Mouse (Mus musculus): ENCODE data around the gene Wdr93.

Gene Wdr93

GRCm38 (mm10) chr7:79742659-79743536 is at the start of gene Wdr93, which contains the start of gene Pex11a:
Gene Wdr93, plus strand, starts transcription at chr7:79743163.
Gene Pex11a, minus strand, starts transcription at chr7:79743131.
- in situ Hi-C loops (cut with MboI; ENCODE audit: low pct_unique_long_range_greater_than_20kb in 1 of 2, low sequenced_read_pairs in 2 of 2, unreplicated experiment in 1 of 2), result no loop called here

GRCm38 (mm10) chr7:79696495-79696894 is 46.5 kb upstream of the Wdr93 start:
- in situ Hi-C loops (cut with MboI; ENCODE audit: low pct_unique_long_range_greater_than_20kb in 1 of 2, low sequenced_read_pairs in 2 of 2, unreplicated experiment in 1 of 2), result loop anchor here in 1 of 2 experiments (25.0 kb wide), 2 partner anchors 259 to 616 kb away; partner anchors contain the start of gene Rccd1

GRCm38 (mm10) chr7:79702755-79703154 is 40.2 kb upstream of the Wdr93 start:
- in situ Hi-C loops (cut with MboI; ENCODE audit: low pct_unique_long_range_greater_than_20kb in 1 of 2, low sequenced_read_pairs in 2 of 2, unreplicated experiment in 1 of 2), result no loop called here

GRCm38 (mm10) chr7:79705210-79705609 is 37.8 kb upstream of the Wdr93 start:
- in situ Hi-C loops (cut with MboI; ENCODE audit: low pct_unique_long_range_greater_than_20kb in 1 of 2, low sequenced_read_pairs in 2 of 2, unreplicated experiment in 1 of 2), result no loop called here

- in situ Hi-C loops (cut with MboI; ENCODE audit: low pct_unique_long_range_greater_than_20kb in 1 of 2, low sequenced_read_pairs in 2 of 2, unreplicated experiment in 1 of 2), result no loop called here
Observed at GRCm38 (mm10) chr7:79710130-79710607, 32.8 kb upstream of the Wdr93 start.

GRCm38 (mm10) chr7:79710831-79711230 is 32.1 kb upstream of the Wdr93 start:
- in situ Hi-C loops (cut with MboI; ENCODE audit: low pct_unique_long_range_greater_than_20kb in 1 of 2, low sequenced_read_pairs in 2 of 2, unreplicated experiment in 1 of 2), result no loop called here

- in situ Hi-C loops (cut with MboI; ENCODE audit: low pct_unique_long_range_greater_than_20kb in 1 of 2, low sequenced_read_pairs in 2 of 2, unreplicated experiment in 1 of 2), result no loop called here
Observed at GRCm38 (mm10) chr7:79715187-79715981, 27.6 kb upstream of the Wdr93 start, which contains the start of gene Kif7. Gene Kif7, minus strand, starts transcription at chr7:79715720.

GRCm38 (mm10) chr7:79721386-79721977 is 21.5 kb upstream of the Wdr93 start:
- in situ Hi-C loops (cut with MboI; ENCODE audit: low pct_unique_long_range_greater_than_20kb in 1 of 2, low sequenced_read_pairs in 2 of 2, unreplicated experiment in 1 of 2), result loop anchor here in 1 of 2 experiments (10.0 kb wide), 2 partner anchors 117 to 227 kb away; no protein-coding TSS in a partner anchor

- in situ Hi-C loops (cut with MboI; ENCODE audit: low pct_unique_long_range_greater_than_20kb in 1 of 2, low sequenced_read_pairs in 2 of 2, unreplicated experiment in 1 of 2), result loop anchor here in 1 of 2 experiments (10.0 kb wide), 2 partner anchors 122 to 232 kb away; no protein-coding TSS in a partner anchor
Observed at GRCm38 (mm10) chr7:79727091-79727490, 15.9 kb upstream of the Wdr93 start.

GRCm38 (mm10) chr7:79728219-79728618 is 14.7 kb upstream of the Wdr93 start:
- in situ Hi-C loops (cut with MboI; ENCODE audit: low pct_unique_long_range_greater_than_20kb in 1 of 2, low sequenced_read_pairs in 2 of 2, unreplicated experiment in 1 of 2), result loop anchor here in 1 of 2 experiments (10.0 kb wide), 2 partner anchors 123 to 233 kb away; no protein-coding TSS in a partner anchor

GRCm38 (mm10) chr7:79729169-79729568 is 13.8 kb upstream of the Wdr93 start:
- in situ Hi-C loops (cut with MboI; ENCODE audit: low pct_unique_long_range_greater_than_20kb in 1 of 2, low sequenced_read_pairs in 2 of 2, unreplicated experiment in 1 of 2), result loop anchor here in 1 of 2 experiments (10.0 kb wide), 2 partner anchors 124 to 234 kb away; no protein-coding TSS in a partner anchor

GRCm38 (mm10) chr7:79729743-79730370 is 13.1 kb upstream of the Wdr93 start:
- in situ Hi-C loops (cut with MboI; ENCODE audit: low pct_unique_long_range_greater_than_20kb in 1 of 2, low sequenced_read_pairs in 2 of 2, unreplicated experiment in 1 of 2), result loop anchor here in 1 of 2 experiments (10.0 kb wide), 2 partner anchors 125 to 235 kb away; no protein-coding TSS in a partner anchor

GRCm38 (mm10) chr7:79731438-79731837 is 11.5 kb upstream of the Wdr93 start:
- in situ Hi-C loops (cut with MboI; ENCODE audit: low pct_unique_long_range_greater_than_20kb in 1 of 2, low sequenced_read_pairs in 2 of 2, unreplicated experiment in 1 of 2), result no loop called here

GRCm38 (mm10) chr7:79732622-79733021 is 10.3 kb upstream of the Wdr93 start, which contains the start of gene Plin1:
Gene Plin1, minus strand, starts transcription at chr7:79732903.
- in situ Hi-C loops (cut with MboI; ENCODE audit: low pct_unique_long_range_greater_than_20kb in 1 of 2, low sequenced_read_pairs in 2 of 2, unreplicated experiment in 1 of 2), result no loop called here

GRCm38 (mm10) chr7:79734563-79734962 is 8.4 kb upstream of the Wdr93 start:
- in situ Hi-C loops (cut with MboI; ENCODE audit: low pct_unique_long_range_greater_than_20kb in 1 of 2, low sequenced_read_pairs in 2 of 2, unreplicated experiment in 1 of 2), result no loop called here

GRCm38 (mm10) chr7:79736511-79736910 is 6.5 kb upstream of the Wdr93 start:
- in situ Hi-C loops (cut with MboI; ENCODE audit: low pct_unique_long_range_greater_than_20kb in 1 of 2, low sequenced_read_pairs in 2 of 2, unreplicated experiment in 1 of 2), result no loop called here

GRCm38 (mm10) chr7:79738913-79739312 is 4.0 kb upstream of the Wdr93 start:
- in situ Hi-C loops (cut with MboI; ENCODE audit: low pct_unique_long_range_greater_than_20kb in 1 of 2, low sequenced_read_pairs in 2 of 2, unreplicated experiment in 1 of 2), result no loop called here

GRCm38 (mm10) chr7:79740279-79740678 is 2.7 kb upstream of the Wdr93 start:
- in situ Hi-C loops (cut with MboI; ENCODE audit: low pct_unique_long_range_greater_than_20kb in 1 of 2, low sequenced_read_pairs in 2 of 2, unreplicated experiment in 1 of 2), result no loop called here

All from mouse embryonic stem cell (cell line).